Mouse (Mus musculus) spleen, adult 18-20 months (tissue): ENCODE results near the gene Manba.
A peak's percentile ranks its signal among the peaks of the same experiment; 100 is the strongest.

Source experiments
- DNase-seq, 2 experiments: peaks; one replicate each; pipeline ENCODE4 v3.0.0; 2022; ENCODE audit warnings: mixed read lengths in 2 of 2

Manba gene

GRCm38 (mm10) chr3:135531762-135532161 lies 46.4 kb downstream of the Manba start:
- no peak for DNase-seq

- DNase-seq: no peak
These were observed 48.7 kb downstream of the Manba start for GRCm38 (mm10) chr3:135534103-135534502.

- no peak for DNase-seq
These were observed 61.0 kb downstream of the Manba start for GRCm38 (mm10) chr3:135546212-135546923.

- DNase-seq: no peak
These were observed 61.9 kb downstream of the Manba start for GRCm38 (mm10) chr3:135547298-135547697.

GRCm38 (mm10) chr3:135552874-135553273 lies 67.5 kb downstream of the Manba start:
- DNase-seq: no peak

GRCm38 (mm10) chr3:135555192-135555591 lies 69.8 kb downstream of the Manba start:
- DNase-seq: no peak

GRCm38 (mm10) chr3:135556052-135556587 lies 70.7 kb downstream of the Manba start:
- DNase-seq: no peak

- DNase-seq: no peak
These were observed 71.6 kb downstream of the Manba start for GRCm38 (mm10) chr3:135556851-135557662.

- no peak for DNase-seq
These were observed 76.6 kb downstream of the Manba start for GRCm38 (mm10) chr3:135562036-135562435.

GRCm38 (mm10) chr3:135563163-135563689 lies 77.8 kb downstream of the Manba start:
- DNase-seq: no peak

GRCm38 (mm10) chr3:135564706-135565105 lies 79.3 kb downstream of the Manba start:
- DNase-seq: no peak

- peak; percentile 38 to 51 for DNase-seq
These were observed 79.9 kb downstream of the Manba start for GRCm38 (mm10) chr3:135565306-135565705.

- no peak for DNase-seq
These were observed 82.5 kb downstream of the Manba start for GRCm38 (mm10) chr3:135567888-135568287.

- DNase-seq: no peak
These were observed 83.2 kb downstream of the Manba start for GRCm38 (mm10) chr3:135568633-135569032.

- DNase-seq: no peak
These were observed 86.1 kb downstream of the Manba start for GRCm38 (mm10) chr3:135571540-135571939.

GRCm38 (mm10) chr3:135573051-135573450 lies 87.6 kb downstream of the Manba start:
- DNase-seq: no peak

GRCm38 (mm10) chr3:135575126-135575525 lies 89.7 kb downstream of the Manba start:
- no peak for DNase-seq

GRCm38 (mm10) chr3:135578588-135579140 lies 93.3 kb downstream of the Manba start:
- DNase-seq: no peak

GRCm38 (mm10) chr3:135579179-135579578 lies 93.8 kb downstream of the Manba start:
- no peak for DNase-seq

- peak in 1 of 2 experiments; percentile 37 for DNase-seq
These were observed 95.2 kb downstream of the Manba start for GRCm38 (mm10) chr3:135580439-135581275.

GRCm38 (mm10) chr3:135581606-135582117 lies 96.3 kb downstream of the Manba start:
- no peak for DNase-seq

- no peak for DNase-seq
These were observed 96.8 kb downstream of the Manba start for GRCm38 (mm10) chr3:135582246-135582645.
